Mouse (Mus musculus) olfactory bulb, adult 2 months (tissue): ENCODE measurements around the gene Vsnl1.

Experiments used
- CTCF ChIP-seq: fragments of 200-500 bp; IDR thresholded peaks from 2 replicates; pipeline ENCODE4 v1.5.1; 2012; ENCODE audit warnings: low read depth, mild to moderate bottlenecking, low read length, moderate library complexity; ENCODE audit not compliant: insufficient read depth
- POLR2A ChIP-seq: fragments of 200-500 bp; IDR thresholded peaks from 2 replicates; pipeline ENCODE4 v1.6.1; 2012; ENCODE audit warnings: mild to moderate bottlenecking, low read depth, low read length, moderate library complexity; ENCODE audit not compliant: insufficient read depth

GRCm38 (mm10) chr12:11324480-11324879 lies 111.9 kb downstream of the Vsnl1 start:
- TF ChIP-seq CTCF = no peak
- no peak for TF ChIP-seq POLR2A
